Mouse (Mus musculus) heart, adult 2 months (tissue): ENCODE measurements at regions not wholly inside any gene's neighbourhood (a gene's known extent, or its start where the extent isn't known, plus 50 kb on each side); places are given as distances from the start of the nearest gene placed in this dataset.

Experiments used
- CTCF ChIP-seq: fragments of 200-600 bp; IDR thresholded peaks from 2 replicates; pipeline ENCODE4 v1.8.1; 2022; ENCODE audit warnings: antibody characterized with exemption, mild to moderate bottlenecking, moderate library complexity
- POLR2A ChIP-seq: fragments of 200-500 bp; IDR thresholded peaks from 2 replicates; pipeline ENCODE4 v1.6.1; 2011; ENCODE audit warnings: mild to moderate bottlenecking, low read depth, low read length, control low read depth; ENCODE audit not compliant: insufficient read depth

- TF ChIP-seq POLR2A = no peak
- TF ChIP-seq CTCF = no peak
These were observed 146.8 kb upstream of the Dcn start for GRCm38 (mm10) chr10:97332639-97333038.
